Mouse (Mus musculus): ENCODE measurements at regions not wholly inside any gene's neighbourhood (a gene's known extent, or its start where the extent isn't known, plus 50 kb on each side); places are given as distances from the start of the nearest gene placed in this dataset.

GRCm38 (mm10) chr13:47611439-47611838 lies 489.0 kb downstream of the Rnf144b start:
- no peak overlapping the region for H3K27ac ChIP-seq (replicated peaks; ENCODE audit: low read depth, low read length)
- DNase-seq (ENCODE audit: low spot score) (no peak), ATAC-seq (replicated peaks; ENCODE audit: insufficient number of reproducible peaks, low FRiP score, low TSS enrichment, low read depth) (no peak)
- no peaks in the 10 kb centered on the region for H3K27me3 ChIP-seq (ENCODE audit: control insufficient read depth, insufficient read depth, low read length)
- no peaks in the 10 kb centered on the region for H3K36me3 ChIP-seq (replicated peaks; ENCODE audit: control insufficient read depth, insufficient read depth, low read depth, low read length)
- H3K9ac ChIP-seq (replicated peaks; ENCODE audit: low read length), result no peak overlapping the region
- H3K9me3 ChIP-seq (replicated peaks; ENCODE audit: control insufficient read depth, low read length), result no peaks in the 10 kb centered on the region
- no peak overlapping the region for H3K4me3 ChIP-seq (ENCODE audit: low read depth, low read length)
- H3K4me1 ChIP-seq (ENCODE audit: control insufficient read depth, insufficient read depth, low read length), result no peaks in the 10 kb centered on the region
- H3K4me2 ChIP-seq (ENCODE audit: low read depth, low read length), result no peak overlapping the region
- 89% methylated on average over 4 of the region's 4 CpGs for WGBS

- ATAC-seq (replicated peaks; ENCODE audit: insufficient number of reproducible peaks, low FRiP score, low TSS enrichment, low read depth) (no peak), DNase-seq (ENCODE audit: low spot score) (no peak)
- no peak overlapping the region for H3K4me2 ChIP-seq (ENCODE audit: low read depth, low read length)
- H3K27ac ChIP-seq (replicated peaks; ENCODE audit: low read depth, low read length), result no peak overlapping the region
- WGBS, result 50% methylated on average over 8 of the region's 8 CpGs
- H3K27me3 ChIP-seq (ENCODE audit: control insufficient read depth, insufficient read depth, low read length), result no peaks in the 10 kb centered on the region
- no peaks in the 10 kb centered on the region for H3K4me1 ChIP-seq (ENCODE audit: control insufficient read depth, insufficient read depth, low read length)
- no peak overlapping the region for H3K9ac ChIP-seq (replicated peaks; ENCODE audit: low read length)
- no peak overlapping the region for H3K4me3 ChIP-seq (ENCODE audit: low read depth, low read length)
- H3K9me3 ChIP-seq (replicated peaks; ENCODE audit: control insufficient read depth, low read length), result no peaks in the 10 kb centered on the region
- no peaks in the 10 kb centered on the region for H3K36me3 ChIP-seq (replicated peaks; ENCODE audit: control insufficient read depth, insufficient read depth, low read depth, low read length)
Observed at GRCm38 (mm10) chr13:47636511-47637103, 514.2 kb downstream of the Rnf144b start.

GRCm38 (mm10) chr13:47642341-47642740 lies 519.9 kb downstream of the Rnf144b start:
- H3K4me2 ChIP-seq (ENCODE audit: low read depth, low read length), result no peak overlapping the region
- ATAC-seq (replicated peaks; ENCODE audit: insufficient number of reproducible peaks, low FRiP score, low TSS enrichment, low read depth) (no peak), DNase-seq (ENCODE audit: low spot score) (no peak)
- no peaks in the 10 kb centered on the region for H3K36me3 ChIP-seq (replicated peaks; ENCODE audit: control insufficient read depth, insufficient read depth, low read depth, low read length)
- no peak overlapping the region for H3K4me3 ChIP-seq (ENCODE audit: low read depth, low read length)
- H3K9me3 ChIP-seq (replicated peaks; ENCODE audit: control insufficient read depth, low read length), result no peaks in the 10 kb centered on the region
- H3K27ac ChIP-seq (replicated peaks; ENCODE audit: low read depth, low read length), result no peak overlapping the region
- H3K4me1 ChIP-seq (ENCODE audit: control insufficient read depth, insufficient read depth, low read length), result no peaks in the 10 kb centered on the region
- H3K27me3 ChIP-seq (ENCODE audit: control insufficient read depth, insufficient read depth, low read length), result no peaks in the 10 kb centered on the region
- no peak overlapping the region for H3K9ac ChIP-seq (replicated peaks; ENCODE audit: low read length)
- 87% methylated on average over 10 of the region's 10 CpGs for WGBS

- H3K4me2 ChIP-seq (ENCODE audit: low read depth, low read length), result no peak overlapping the region
Observed at GRCm38 (mm10) chr13:47645081-47645480, 522.6 kb downstream of the Rnf144b start.

GRCm38 (mm10) chr13:47647693-47648092 lies 525.2 kb downstream of the Rnf144b start:
- no peaks in the 10 kb centered on the region for H3K9me3 ChIP-seq (replicated peaks; ENCODE audit: control insufficient read depth, low read length)
- ATAC-seq (replicated peaks; ENCODE audit: insufficient number of reproducible peaks, low FRiP score, low TSS enrichment, low read depth), result no peak
- WGBS, result 78% methylated on average over 5 of the region's 5 CpGs

More at GRCm38 (mm10) chr13:47645081-47645480, 522.6 kb downstream of the Rnf144b start:
- no peak overlapping the region for H3K4me3 ChIP-seq (ENCODE audit: low read depth, low read length)
- ATAC-seq (replicated peaks; ENCODE audit: insufficient number of reproducible peaks, low FRiP score, low TSS enrichment, low read depth), result no peak
- H3K4me1 ChIP-seq (ENCODE audit: control insufficient read depth, insufficient read depth, low read length), result no peaks in the 10 kb centered on the region
- H3K9me3 ChIP-seq (replicated peaks; ENCODE audit: control insufficient read depth, low read length), result no peaks in the 10 kb centered on the region
- H3K9ac ChIP-seq (replicated peaks; ENCODE audit: low read length), result no peak overlapping the region
- WGBS, result 40% methylated on average over 10 of the region's 10 CpGs
- no peaks in the 10 kb centered on the region for H3K27me3 ChIP-seq (ENCODE audit: control insufficient read depth, insufficient read depth, low read length)
- no peak overlapping the region for H3K27ac ChIP-seq (replicated peaks; ENCODE audit: low read depth, low read length)
- DNase-seq (ENCODE audit: low spot score), result no peak
- no peaks in the 10 kb centered on the region for H3K36me3 ChIP-seq (replicated peaks; ENCODE audit: control insufficient read depth, insufficient read depth, low read depth, low read length)

GRCm38 (mm10) chr13:47650093-47650492 lies 527.6 kb downstream of the Rnf144b start:
- no peaks in the 10 kb centered on the region for H3K27me3 ChIP-seq (ENCODE audit: control insufficient read depth, insufficient read depth, low read length)
- no peak overlapping the region; the same call in 1 of the 2 replicates for H3K4me2 ChIP-seq (ENCODE audit: low read depth, low read length)
- H3K36me3 ChIP-seq (replicated peaks; ENCODE audit: control insufficient read depth, insufficient read depth, low read depth, low read length), result no peaks in the 10 kb centered on the region
- H3K4me1 ChIP-seq (ENCODE audit: control insufficient read depth, insufficient read depth, low read length), result no peaks in the 10 kb centered on the region
- no peak overlapping the region for H3K9ac ChIP-seq (replicated peaks; ENCODE audit: low read length)
- 64% methylated on average over 13 of the region's 13 CpGs for WGBS
- ATAC-seq (replicated peaks; ENCODE audit: insufficient number of reproducible peaks, low FRiP score, low TSS enrichment, low read depth) (no peak), DNase-seq (ENCODE audit: low spot score) (no peak)
- H3K9me3 ChIP-seq (replicated peaks; ENCODE audit: control insufficient read depth, low read length), result no peaks in the 10 kb centered on the region
- no peak overlapping the region for H3K4me3 ChIP-seq (ENCODE audit: low read depth, low read length)
- no peak overlapping the region for H3K27ac ChIP-seq (replicated peaks; ENCODE audit: low read depth, low read length)

More at GRCm38 (mm10) chr13:47647693-47648092, 525.2 kb downstream of the Rnf144b start:
- no peak for DNase-seq (ENCODE audit: low spot score)
- Histone ChIP-seq H3K27ac (replicated peaks; ENCODE audit: low read depth, low read length) (no peak overlapping the region), H3K4me1 (ENCODE audit: control insufficient read depth, insufficient read depth, low read length) (no peaks in the 10 kb centered on the region), H3K36me3 (replicated peaks; ENCODE audit: control insufficient read depth, insufficient read depth, low read depth, low read length) (no peaks in the 10 kb centered on the region), H3K27me3 (ENCODE audit: control insufficient read depth, insufficient read depth, low read length) (no peaks in the 10 kb centered on the region), H3K9ac (replicated peaks; ENCODE audit: low read length) (no peak overlapping the region), H3K4me3 (ENCODE audit: low read depth, low read length) (no peak overlapping the region), H3K4me2 (ENCODE audit: low read depth, low read length) (no peak overlapping the region)

- DNase-seq (ENCODE audit: low spot score), result no peak
- no peak overlapping the region for H3K4me2 ChIP-seq (ENCODE audit: low read depth, low read length)
- ATAC-seq (replicated peaks; ENCODE audit: insufficient number of reproducible peaks, low FRiP score, low TSS enrichment, low read depth), result no peak
- 72% methylated on average over 3 of the region's 3 CpGs for WGBS
- H3K36me3 ChIP-seq (replicated peaks; ENCODE audit: control insufficient read depth, insufficient read depth, low read depth, low read length), result no peaks in the 10 kb centered on the region
- no peak overlapping the region for H3K9ac ChIP-seq (replicated peaks; ENCODE audit: low read length)
- no peak overlapping the region for H3K4me3 ChIP-seq (ENCODE audit: low read depth, low read length)
- no peak overlapping the region for H3K27ac ChIP-seq (replicated peaks; ENCODE audit: low read depth, low read length)
- H3K27me3 ChIP-seq (ENCODE audit: control insufficient read depth, insufficient read depth, low read length), result no peaks in the 10 kb centered on the region
- H3K4me1 ChIP-seq (ENCODE audit: control insufficient read depth, insufficient read depth, low read length), result no peaks in the 10 kb centered on the region
- H3K9me3 ChIP-seq (replicated peaks; ENCODE audit: control insufficient read depth, low read length), result no peaks in the 10 kb centered on the region
Observed at GRCm38 (mm10) chr13:47666470-47666869, 544.0 kb downstream of the Rnf144b start.

GRCm38 (mm10) chr13:47666956-47667701 lies 544.7 kb downstream of the Rnf144b start:
- ATAC-seq (replicated peaks; ENCODE audit: insufficient number of reproducible peaks, low FRiP score, low TSS enrichment, low read depth) (peak; percentile 65; the same call in 1 of the 2 replicates), DNase-seq (ENCODE audit: low spot score) (peak; percentile 93)
- H3K4me3 ChIP-seq (ENCODE audit: low read depth, low read length), result no peak overlapping the region
- no peaks in the 10 kb centered on the region for H3K36me3 ChIP-seq (replicated peaks; ENCODE audit: control insufficient read depth, insufficient read depth, low read depth, low read length)
- H3K4me2 ChIP-seq (ENCODE audit: low read depth, low read length), result no peak overlapping the region
- no peak overlapping the region for H3K27ac ChIP-seq (replicated peaks; ENCODE audit: low read depth, low read length)
- H3K9ac ChIP-seq (replicated peaks; ENCODE audit: low read length), result no peak overlapping the region
- H3K4me1 ChIP-seq (ENCODE audit: control insufficient read depth, insufficient read depth, low read length), result no peaks in the 10 kb centered on the region
- no peaks in the 10 kb centered on the region for H3K27me3 ChIP-seq (ENCODE audit: control insufficient read depth, insufficient read depth, low read length)
- no peaks in the 10 kb centered on the region for H3K9me3 ChIP-seq (replicated peaks; ENCODE audit: control insufficient read depth, low read length)
- WGBS, result 33% methylated on average over 13 of the region's 13 CpGs

All from embryonic facial prominence, embryonic 11.5 days (tissue).